Mouse (Mus musculus) embryonic facial prominence, embryonic 14.5 days (tissue): ENCODE results near the gene Rps27. TPM values are rescaled to one million over a fixed set of nuclear protein-coding genes. Genes with fewer than 3 reads are reported as not detected.

Experiments
- ATAC-seq: fragments of 200-750 bp; cut with Nextera tagmentation; 2 replicates; pipeline ENCODE4 v1.8.0; 2017; ENCODE audit warnings: low read depth, moderate number of reproducible peaks, moderate TSS enrichment
- DNase-seq: peaks from one replicate; pipeline ENCODE4 v3.0.0-alpha.2; 2015; ENCODE audit warnings: low spot score
- H3K27ac ChIP-seq: fragments of 300-500 bp; sonication (generic); replicated peaks from 2 replicates; pipeline ENCODE4 v1.5.1; 2014; ENCODE audit warnings: low read depth, mild to moderate bottlenecking, low read length, moderate library complexity
- H3K27me3 ChIP-seq: fragments of 300-500 bp; sonication (generic); replicated peaks from 2 replicates; pipeline ENCODE4 v1.6.1; 2014; ENCODE audit warnings: low read length; ENCODE audit not compliant: control insufficient read depth, insufficient read depth
- H3K36me3 ChIP-seq: fragments of 300-500 bp; sonication (generic); 2 replicates; pipeline ENCODE4 v1.6.1; 2014; ENCODE audit warnings: low read length, mixed read lengths; ENCODE audit not compliant: control insufficient read depth, insufficient read depth
- H3K4me1 ChIP-seq: fragments of 300-500 bp; sonication (generic); 2 replicates; pipeline ENCODE4 v1.6.1; 2014; ENCODE audit warnings: antibody characterized with exemption, low read length; ENCODE audit not compliant: control insufficient read depth, insufficient read depth
- H3K4me2 ChIP-seq: fragments of 300-500 bp; sonication (generic); 2 replicates; pipeline ENCODE4 v1.6.1; 2014; ENCODE audit warnings: low read depth, mild to moderate bottlenecking, low read length, moderate library complexity, mixed read lengths
- H3K4me3 ChIP-seq: fragments of 300-500 bp; sonication (generic); 2 replicates; pipeline ENCODE4 v1.5.1; 2014; ENCODE audit warnings: low read depth, mild to moderate bottlenecking, low read length
- H3K9ac ChIP-seq: fragments of 300-500 bp; sonication (generic); 2 replicates; pipeline ENCODE4 v1.6.1; 2014; ENCODE audit warnings: low read depth, mild to moderate bottlenecking, low read length, moderate library complexity, mixed read lengths
- H3K9me3 ChIP-seq: fragments of 300-500 bp; sonication (generic); 2 replicates; pipeline ENCODE4 v1.6.1; 2016; ENCODE audit warnings: low read length; ENCODE audit not compliant: control insufficient read depth
- WGBS: fragments of 180-500 bp; shearing (Covaris S2); extraction: QIAGEN DNeasy Blood & Tissue Kit; methylation state at CpG from one replicate; pipeline ENCODE4 v1.1.7; 2014; 5-methylcytosine and 5-hydroxymethylcytosine counted together
- polyA plus RNA-seq: library from polyadenylated mRNA; unstranded; fragments of >200 nt; fragmentation: Nextera tagmentation; extraction: Ambion mirVana; gene quantifications from 2 replicates; pipeline ENCODE4 v1.2.1, GENCODE M21; 2014

Gene Rps27
- polyA plus RNA-seq, 1 experiment from 2014 or later: 2,268 TPM

GRCm38 (mm10) chr3:90221123-90221522, 7.7 kb upstream of the Rps27 start:
- no peaks in the 10 kb centered on the region for H3K27me3 ChIP-seq
- ATAC-seq: no peak
- H3K4me1 ChIP-seq: peaks cover 15% of the 10 kb centered on the region
- H3K27ac ChIP-seq: peak overlapping the region; percentile 71; the same call in 1 of the 2 replicates
- H3K4me3 ChIP-seq: peak overlapping the region; percentile 49
- no peak for DNase-seq
- H3K9ac ChIP-seq: peak overlapping the region; percentile 69
- H3K9me3 ChIP-seq: no peaks in the 10 kb centered on the region
- H3K36me3 ChIP-seq: peaks cover 29% of the 10 kb centered on the region
- peak overlapping the region; percentile 63 for H3K4me2 ChIP-seq
- WGBS: 20% methylated on average over 5 of the region's 5 CpGs

- H3K4me1 ChIP-seq: peaks cover 15% of the 10 kb centered on the region
- peaks cover 29% of the 10 kb centered on the region for H3K36me3 ChIP-seq
- H3K9ac ChIP-seq: peak overlapping the region; percentile 69
- peak overlapping the region; percentile 71 for H3K27ac ChIP-seq
- peak overlapping the region; percentile 63 for H3K4me2 ChIP-seq
- ATAC-seq: peak; percentile 85
- H3K4me3 ChIP-seq: peak overlapping the region; percentile 49
- under 1% methylated on average over 9 of the region's 20 CpGs for WGBS
- no peaks in the 10 kb centered on the region for H3K27me3 ChIP-seq
- H3K9me3 ChIP-seq: no peaks in the 10 kb centered on the region
- DNase-seq: peak; percentile 87
These were observed 7.1 kb upstream of the Rps27 start for GRCm38 (mm10) chr3:90220531-90220951.

- Histone ChIP-seq H3K9me3 (no peaks in the 10 kb centered on the region), H3K27me3 (no peaks in the 10 kb centered on the region), H3K27ac (peak overlapping the region; percentile 71), H3K4me3 (peak overlapping the region; percentile 49), H3K9ac (peak overlapping the region; percentile 69), H3K4me1 (peaks cover 15% of the 10 kb centered on the region), H3K36me3 (peaks cover 25% of the 10 kb centered on the region), H3K4me2 (peak overlapping the region; percentile 63)
- peak; percentile 78 for DNase-seq
- 12% methylated on average over 6 of the region's 6 CpGs for WGBS
- peak; percentile 60; the same call in 1 of the 2 replicates for ATAC-seq
These were observed 6.6 kb upstream of the Rps27 start for GRCm38 (mm10) chr3:90220088-90220487.

GRCm38 (mm10) chr3:90215825-90216380, 2.5 kb upstream of the Rps27 start:
- Histone ChIP-seq H3K36me3 (peaks cover 19% of the 10 kb centered on the region), H3K27ac (no peak overlapping the region), H3K4me1 (peaks cover 21% of the 10 kb centered on the region), H3K4me3 (no peak overlapping the region), H3K4me2 (no peak overlapping the region), H3K9ac (no peak overlapping the region), H3K9me3 (no peaks in the 10 kb centered on the region), H3K27me3 (no peaks in the 10 kb centered on the region)
- WGBS: 46% methylated on average over 1 of the region's 1 CpGs
- DNase-seq (no peak), ATAC-seq (no peak)

DNA sequence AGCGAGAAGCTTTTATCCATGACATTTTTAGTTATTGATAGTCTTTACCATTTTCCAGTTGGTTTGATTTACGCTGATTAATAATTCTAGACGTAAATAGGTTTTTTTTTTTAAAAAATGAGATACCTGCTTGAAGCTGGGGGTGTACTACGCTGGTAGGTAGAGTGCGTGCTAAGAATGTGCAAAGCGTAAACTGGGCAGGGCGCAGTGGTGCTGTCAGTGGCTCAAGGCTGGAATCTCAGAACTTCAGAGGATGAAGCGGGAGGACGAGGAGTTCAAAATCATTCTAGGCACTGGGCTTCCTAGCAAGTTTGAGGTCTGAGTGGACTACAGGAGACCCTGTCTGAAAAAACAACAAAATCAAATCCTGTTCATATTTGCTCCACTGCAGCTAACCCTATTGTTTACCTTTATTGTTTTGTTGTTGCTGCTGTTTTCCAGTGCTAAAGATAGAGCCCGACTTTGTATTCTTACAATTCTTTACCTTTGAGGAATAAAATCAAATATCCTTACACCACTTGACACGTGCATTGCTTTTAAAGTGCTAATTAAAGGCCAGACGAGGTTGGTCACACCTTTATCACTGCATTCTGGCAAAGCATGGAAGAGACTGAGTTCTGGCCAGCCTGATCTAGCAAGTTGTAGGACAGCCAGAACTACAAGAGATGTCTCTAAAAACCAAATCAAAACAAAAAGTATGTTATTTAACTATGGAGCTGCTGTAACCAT, 669 bp upstream of the Rps27 start:
- 0 out of 2 replicates have a peak, but pooled peaks have one; percentile 28 for ATAC-seq
- no peak for DNase-seq
- 13% methylated on average over 12 of the region's 12 CpGs for WGBS

GRCm38 (mm10) chr3:90212723-90213122, 728 bp downstream of the Rps27 start:
- peak overlapping the region; percentile 84 for H3K9ac ChIP-seq
- WGBS: 13% methylated on average over 5 of the region's 5 CpGs
- H3K36me3 ChIP-seq: peaks cover 51% of the 10 kb centered on the region
- no peaks in the 10 kb centered on the region for H3K27me3 ChIP-seq
- DNase-seq (no peak), ATAC-seq (no peak)
- H3K4me3 ChIP-seq: peak overlapping the region; percentile 65
- no peak overlapping the region; the same call in 1 of the 2 replicates for H3K27ac ChIP-seq
- H3K9me3 ChIP-seq: no peaks in the 10 kb centered on the region
- peak overlapping the region; percentile 91 for H3K4me2 ChIP-seq
- peaks cover 18% of the 10 kb centered on the region for H3K4me1 ChIP-seq

More for the DNA sequence above, 669 bp upstream of the Rps27 start:
- Histone ChIP-seq H3K36me3 (peaks cover 37% of the 10 kb centered on the region), H3K4me1 (peaks cover 18% of the 10 kb centered on the region), H3K27me3 (no peaks in the 10 kb centered on the region), H3K9ac (peak overlapping the region; percentile 50), H3K9me3 (no peaks in the 10 kb centered on the region), H3K27ac (peak overlapping the region; percentile 41), H3K4me2 (peak overlapping the region; percentile 70), H3K4me3 (peak overlapping the region; percentile 65)

- Histone ChIP-seq H3K9ac (peak overlapping the region; percentile 84), H3K27ac (no peak overlapping the region), H3K4me2 (peak overlapping the region; percentile 91), H3K9me3 (no peaks in the 10 kb centered on the region), H3K27me3 (no peaks in the 10 kb centered on the region), H3K4me3 (peak overlapping the region; percentile 65), H3K36me3 (peaks cover 53% of the 10 kb centered on the region), H3K4me1 (peaks cover 18% of the 10 kb centered on the region)
- 72% methylated on average over 13 of the region's 13 CpGs for WGBS
- DNase-seq (no peak), ATAC-seq (no peak)
These were observed 1.7 kb downstream of the Rps27 start for GRCm38 (mm10) chr3:90211475-90212398.

- 89% methylated on average over 5 of the region's 5 CpGs for WGBS
- peaks cover 18% of the 10 kb centered on the region for H3K4me1 ChIP-seq
- no peaks in the 10 kb centered on the region for H3K9me3 ChIP-seq
- DNase-seq (no peak), ATAC-seq (no peak)
- no peak overlapping the region for H3K9ac ChIP-seq
- H3K4me2 ChIP-seq: no peak overlapping the region
- no peaks in the 10 kb centered on the region for H3K27me3 ChIP-seq
- no peak overlapping the region for H3K27ac ChIP-seq
- no peak overlapping the region for H3K4me3 ChIP-seq
- H3K36me3 ChIP-seq: peaks cover 53% of the 10 kb centered on the region
These were observed 3.4 kb downstream of the Rps27 start for GRCm38 (mm10) chr3:90209908-90210566.
